Mouse (Mus musculus): ENCODE measurements around the gene Shisa4. TPM values are rescaled to one million over a fixed set of nuclear protein-coding genes. Genes with fewer than 3 reads are reported as not detected.

The Shisa4 gene
- polyA plus RNA-seq, 3 experiments from 2014 or later, result not detected

- ATAC-seq, result no peak
Measured at GRCm38 (mm10) chr1:135363446-135363845, 11.6 kb downstream of the Shisa4 start.

DNA sequence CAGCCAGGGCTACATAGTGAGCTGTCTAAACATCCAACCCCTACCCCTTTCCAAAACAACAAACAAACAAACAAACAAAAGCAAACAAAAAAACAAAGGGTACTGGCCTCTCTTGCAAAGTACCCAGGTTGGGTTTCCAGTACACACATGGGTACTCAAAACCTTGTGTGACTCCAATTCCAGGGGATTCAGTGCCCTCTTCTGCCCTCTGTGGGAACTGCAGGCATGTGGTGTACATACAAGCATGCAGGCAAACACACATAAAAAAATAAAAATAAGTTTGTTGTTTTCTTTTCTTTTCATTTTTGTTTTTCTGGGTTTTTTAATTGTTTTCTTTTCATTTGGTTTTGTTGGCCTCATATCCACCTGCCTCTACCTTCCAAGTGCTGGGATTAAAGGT, 12.9 kb downstream of the Shisa4 start:
- ATAC-seq, result no peak

GRCm38 (mm10) chr1:135361491-135361890, 13.5 kb downstream of the Shisa4 start:
- no peak for ATAC-seq

DNA sequence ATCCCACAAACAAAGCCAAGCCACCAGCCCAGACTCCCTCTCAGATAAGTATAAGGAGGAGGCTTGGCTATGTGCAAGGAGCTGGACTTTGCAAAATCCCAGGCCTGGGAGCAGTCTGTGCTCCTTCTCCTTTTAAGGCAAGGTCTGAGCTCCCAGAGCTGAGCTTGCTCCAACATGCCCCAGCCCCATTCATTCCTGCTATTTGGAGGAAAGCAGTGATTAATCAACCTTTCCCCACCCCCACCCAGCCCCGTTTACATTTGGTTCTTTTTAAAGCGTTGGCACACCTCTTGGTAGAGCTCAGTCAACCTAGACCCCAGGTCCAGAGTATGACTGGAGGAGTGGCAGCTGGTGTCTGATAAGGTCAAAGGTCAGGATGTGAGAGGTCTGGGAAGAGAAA, 16.0 kb downstream of the Shisa4 start:
- no peak for ATAC-seq

GRCm38 (mm10) chr1:135351953-135352352, 23.1 kb downstream of the Shisa4 start:
- no peak for ATAC-seq

DNA sequence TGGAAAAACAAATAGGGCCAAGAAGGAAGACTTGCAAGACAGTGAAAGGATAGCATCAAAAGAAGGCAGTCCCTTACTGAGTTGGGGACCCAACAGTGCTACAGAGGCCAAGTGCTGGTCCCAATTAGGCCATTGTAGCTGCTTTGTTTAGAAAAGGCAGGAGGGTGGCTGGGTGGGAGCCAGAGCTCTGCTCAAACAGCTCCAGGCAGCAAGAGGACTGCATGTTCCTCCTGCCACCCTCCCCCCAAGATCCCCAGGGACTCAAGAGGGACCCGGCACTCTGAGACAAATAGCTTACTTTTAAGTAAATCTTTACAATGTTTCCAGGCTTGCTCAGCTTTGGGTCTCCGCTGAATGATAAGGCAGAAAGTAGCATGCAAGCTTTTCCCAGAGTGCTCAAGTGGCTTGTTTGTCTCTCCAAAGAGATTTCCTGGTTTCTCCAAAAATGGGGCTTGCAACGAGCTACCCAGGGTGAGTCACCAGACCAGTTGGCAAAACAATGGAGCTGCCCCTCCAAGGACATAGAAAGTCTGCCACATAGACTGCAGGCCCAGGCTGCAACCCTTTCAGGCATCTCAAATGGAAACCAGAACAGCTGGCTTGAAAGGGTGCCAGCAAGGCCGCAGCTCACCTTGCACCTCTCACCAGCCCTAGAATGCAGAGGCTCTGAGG, 27.4 kb downstream of the Shisa4 start:
- no peak for ATAC-seq

DNA sequence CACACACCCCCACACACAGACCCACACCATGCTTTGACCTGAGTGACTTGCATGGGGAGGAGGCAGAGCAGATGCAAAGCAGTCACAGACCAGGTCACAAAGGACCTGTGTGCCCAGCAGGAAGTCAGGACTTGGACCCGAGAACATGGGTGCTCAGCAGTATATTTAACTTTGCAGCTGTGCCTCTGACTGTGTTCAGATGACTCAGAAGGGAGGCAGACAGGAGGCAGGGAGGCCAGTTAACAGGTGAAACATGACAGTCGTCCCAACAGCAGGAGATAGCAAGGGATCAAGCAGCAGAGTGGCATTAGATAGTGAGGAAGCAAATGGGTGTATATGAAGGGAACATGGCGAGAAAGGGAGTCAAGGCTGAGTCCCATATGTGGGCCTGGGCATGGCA, 28.1 kb downstream of the Shisa4 start:
- ATAC-seq, result no peak

DNA sequence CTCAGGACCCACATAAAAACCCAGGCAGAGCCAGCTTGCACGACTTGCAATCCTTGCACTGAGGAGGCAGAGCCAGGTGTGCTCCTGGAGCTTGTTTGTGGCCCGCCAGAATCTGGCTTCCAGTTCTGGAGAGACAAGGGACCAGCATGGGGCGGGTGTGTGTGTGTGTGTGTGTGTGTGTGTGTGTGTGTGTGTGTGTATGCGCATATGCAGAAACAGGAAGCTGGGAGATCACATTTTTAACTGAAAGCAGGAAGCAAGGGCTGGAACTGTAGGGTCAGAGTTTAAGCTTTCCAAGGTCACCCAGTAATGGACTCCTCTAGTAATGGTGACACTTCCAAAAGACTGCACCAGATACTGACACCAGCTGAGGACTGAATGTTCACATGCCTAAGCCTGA, 31.0 kb downstream of the Shisa4 start:
- ATAC-seq, result no peak

GRCm38 (mm10) chr1:135341947-135342346, 33.1 kb downstream of the Shisa4 start:
- no peak for ATAC-seq

- no peak for ATAC-seq
Measured at GRCm38 (mm10) chr1:135330578-135330977, 44.5 kb downstream of the Shisa4 start.

- ATAC-seq, result no peak
Measured at GRCm38 (mm10) chr1:135328368-135328767, 46.7 kb downstream of the Shisa4 start.

DNA sequence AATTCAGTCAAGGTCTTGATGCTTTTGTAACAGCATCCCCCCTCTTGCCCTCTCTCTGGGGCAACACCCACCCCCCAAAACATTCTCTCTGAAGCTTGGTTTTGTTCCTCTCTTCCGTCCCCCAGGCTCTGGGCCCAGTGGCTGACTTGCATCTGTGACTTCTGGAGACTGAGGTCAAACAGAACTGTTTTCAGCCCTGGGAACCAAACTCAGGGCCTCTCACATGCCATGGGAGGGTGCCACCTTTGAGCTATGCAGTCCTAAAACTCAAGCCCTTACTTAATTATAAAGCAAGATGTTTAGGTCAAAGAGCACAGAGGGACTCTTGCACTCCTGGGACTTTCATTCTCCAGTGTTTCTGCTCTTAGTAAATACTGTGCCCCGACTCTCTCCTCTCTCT, 49.1 kb downstream of the Shisa4 start:
- ATAC-seq, result no peak

DNA sequence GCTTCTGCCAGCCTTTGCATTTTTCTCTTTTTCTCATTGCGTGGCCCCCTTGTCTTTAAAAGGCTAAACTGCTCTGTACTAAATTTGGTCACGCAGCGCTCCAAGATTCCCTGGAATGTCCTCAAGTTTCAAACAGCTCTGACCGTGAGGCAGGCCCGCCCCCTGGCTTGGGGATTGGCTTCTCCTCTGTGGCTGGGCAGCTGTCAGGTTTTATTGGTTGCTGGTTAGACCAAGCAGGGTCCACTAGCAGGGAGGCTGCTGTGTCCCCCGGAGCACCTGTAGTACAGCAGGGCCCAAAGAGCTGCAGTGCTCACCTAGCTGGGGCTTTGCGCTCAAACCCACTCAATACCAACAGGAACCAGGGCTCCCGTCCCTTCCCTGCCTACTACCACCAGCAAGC, 50.5 kb downstream of the Shisa4 start, which contains the start of gene Lmod1:
Gene Lmod1 (plus strand): TSS at position 237 of the 400 bp plus-strand sequence.
- no peak for ATAC-seq

- ATAC-seq, result no peak
Measured at GRCm38 (mm10) chr1:135323367-135323901, 51.6 kb downstream of the Shisa4 start.

Other genes starting within 250 kb of the Shisa4 start
- 100 to 1,000 TPM; 161 to 188 (median 171) TPM for gene Ptpn7, start 242.5 kb downstream of the Shisa4 start, polyA plus RNA-seq (2017; shearing (Covaris generic))
- gene Arl8a, start 228.4 kb downstream of the Shisa4 start, polyA plus RNA-seq (2017; shearing (Covaris generic)), result 10 to 100 TPM; 10.6 to 19.4 (median 14.2) TPM
- gene Gpr37l1, start 207.6 kb downstream of the Shisa4 start, polyA plus RNA-seq (2017; shearing (Covaris generic)), result not detected
- not detected for gene Elf3, start 116.7 kb downstream of the Shisa4 start, polyA plus RNA-seq (2017; shearing (Covaris generic))
- 10 to 100 TPM; 38.8 to 58.9 (median 50.7) TPM for gene Rnpep, start 91.2 kb downstream of the Shisa4 start, polyA plus RNA-seq (2017; shearing (Covaris generic))
- 100 to 1,000 TPM; 198 to 209 (median 201) TPM for gene Timm17a, start 61.5 kb downstream of the Shisa4 start, polyA plus RNA-seq (2017; shearing (Covaris generic))
- gene Lmod1, start 50.4 kb downstream of the Shisa4 start, polyA plus RNA-seq (2017; shearing (Covaris generic)), result not detected
- 10 to 100 TPM; 40.0 to 46.3 (median 41.9) TPM for gene Ipo9, start 55.3 kb upstream of the Shisa4 start, polyA plus RNA-seq (2017; shearing (Covaris generic))
- 1 to 10 TPM in 1 of 3 experiments, under 1 TPM in 2; 0.34 to 1.7 (median 0.43) TPM for gene Nav1, start 232.1 kb upstream of the Shisa4 start, polyA plus RNA-seq (2017; shearing (Covaris generic))

All from inflammation-experienced regulatory T-cells, adult 6 months (primary cell).